Mouse (Mus musculus) myocyte (in vitro differentiated cells): Measurements from ENCODE around the gene Slc9a1. TPM values are rescaled to one million over a fixed set of nuclear protein-coding genes. Genes with fewer than 3 reads are reported as not detected.

Experiments
- H3K27me3 ChIP-seq: one replicate; pipeline ENCODE4 v1.6.1; 2011; ENCODE audit not compliant: control insufficient read depth, insufficient read depth, insufficient read length
- H3K36me3 ChIP-seq: one replicate; pipeline ENCODE4 v1.6.1; 2011; ENCODE audit not compliant: control insufficient read depth, insufficient read depth
- H3K4me2 ChIP-seq: one replicate; pipeline ENCODE4 v1.6.1; 2011; ENCODE audit warnings: low read depth, control low read depth
- H3K4me3 ChIP-seq: one replicate; pipeline ENCODE4 v1.5.1; 2011; ENCODE audit warnings: mild to moderate bottlenecking, control low read depth, moderate library complexity
- H3K79me2 ChIP-seq: one replicate; pipeline ENCODE4 v1.6.1; 2011; ENCODE audit not compliant: control insufficient read depth, insufficient read depth
- H3ac ChIP-seq: one replicate; pipeline ENCODE4 v1.6.1; 2011; ENCODE audit not compliant: control insufficient read depth, insufficient read length
- CEBPB ChIP-seq: IDR thresholded peaks from 2 replicates; pipeline ENCODE4 v1.6.1; 2011; ENCODE audit warnings: mild to moderate bottlenecking, moderate library complexity; ENCODE audit not compliant: poor library complexity, insufficient read depth, severe bottlenecking
- E2F4 ChIP-seq: IDR thresholded peaks from one replicate; pipeline ENCODE4 v1.6.1; 2011; ENCODE audit warnings: mild to moderate bottlenecking, control low read depth, moderate library complexity; ENCODE audit not compliant: insufficient read depth
- MAX ChIP-seq: IDR thresholded peaks from one replicate; pipeline ENCODE4 v1.6.1; 2011; ENCODE audit warnings: low read depth, mild to moderate bottlenecking, control low read depth
- MYOD1 ChIP-seq, 3 experiments: IDR thresholded peaks; one replicate each; pipeline ENCODE4 v1.6.1; 2011; ENCODE audit warnings: control low read depth in 2 of 3, low read depth in 2 of 3, mild to moderate bottlenecking in 2 of 3, moderate library complexity in 1 of 3; ENCODE audit not compliant: insufficient read length in 2 of 3, control insufficient read depth in 1 of 3
- MYOG ChIP-seq, 3 experiments: IDR thresholded peaks; one replicate each; pipeline ENCODE4 v1.6.1; 2011; ENCODE audit warnings: control low read depth in 2 of 3, low read depth in 2 of 3, mild to moderate bottlenecking in 2 of 3; ENCODE audit not compliant: insufficient read length in 2 of 3, control insufficient read depth in 1 of 3, insufficient read depth in 1 of 3
- POLR2A ChIP-seq: IDR thresholded peaks from one replicate; pipeline ENCODE4 v1.6.1; 2011; ENCODE audit warnings: low read depth, mild to moderate bottlenecking, control low read depth, moderate library complexity; ENCODE audit not compliant: insufficient read length
- POLR2AphosphoS2 ChIP-seq: IDR thresholded peaks from one replicate; pipeline ENCODE4 v1.6.1; 2011; ENCODE audit warnings: low read depth, control low read depth; ENCODE audit not compliant: insufficient read length
- REST ChIP-seq: IDR thresholded peaks from one replicate; pipeline ENCODE4 v1.6.1; 2011; ENCODE audit warnings: mild to moderate bottlenecking, control low read depth, moderate library complexity; ENCODE audit not compliant: insufficient read depth, insufficient read length
- SRF ChIP-seq: IDR thresholded peaks from one replicate; pipeline ENCODE4 v1.6.1; 2011; ENCODE audit warnings: low read depth; ENCODE audit not compliant: control insufficient read depth, insufficient read length
- TCF12 ChIP-seq: IDR thresholded peaks from one replicate; pipeline ENCODE4 v1.6.1; 2011; ENCODE audit warnings: mild to moderate bottlenecking, control low read depth; ENCODE audit not compliant: poor library complexity, insufficient read depth, severe bottlenecking
- TCF3 ChIP-seq: IDR thresholded peaks from one replicate; pipeline ENCODE4 v1.6.1; 2011; ENCODE audit warnings: low read depth, control low read depth; ENCODE audit not compliant: insufficient read length
- USF1 ChIP-seq: IDR thresholded peaks from one replicate; pipeline ENCODE4 v1.6.1; 2011; ENCODE audit warnings: low read depth, mild to moderate bottlenecking, control low read depth, moderate library complexity
- polyA plus RNA-seq: library from polyadenylated mRNA; unstranded; fragments of >200 nt; fragmentation: generic; extraction: Trizol; gene quantifications from one replicate; pipeline ENCODE4 v1.2.1, GENCODE M21; 2012; ENCODE audit warnings: missing spikeins

Gene Slc9a1
- polyA plus RNA-seq, 1 experiment: 23.3 TPM

DNA sequence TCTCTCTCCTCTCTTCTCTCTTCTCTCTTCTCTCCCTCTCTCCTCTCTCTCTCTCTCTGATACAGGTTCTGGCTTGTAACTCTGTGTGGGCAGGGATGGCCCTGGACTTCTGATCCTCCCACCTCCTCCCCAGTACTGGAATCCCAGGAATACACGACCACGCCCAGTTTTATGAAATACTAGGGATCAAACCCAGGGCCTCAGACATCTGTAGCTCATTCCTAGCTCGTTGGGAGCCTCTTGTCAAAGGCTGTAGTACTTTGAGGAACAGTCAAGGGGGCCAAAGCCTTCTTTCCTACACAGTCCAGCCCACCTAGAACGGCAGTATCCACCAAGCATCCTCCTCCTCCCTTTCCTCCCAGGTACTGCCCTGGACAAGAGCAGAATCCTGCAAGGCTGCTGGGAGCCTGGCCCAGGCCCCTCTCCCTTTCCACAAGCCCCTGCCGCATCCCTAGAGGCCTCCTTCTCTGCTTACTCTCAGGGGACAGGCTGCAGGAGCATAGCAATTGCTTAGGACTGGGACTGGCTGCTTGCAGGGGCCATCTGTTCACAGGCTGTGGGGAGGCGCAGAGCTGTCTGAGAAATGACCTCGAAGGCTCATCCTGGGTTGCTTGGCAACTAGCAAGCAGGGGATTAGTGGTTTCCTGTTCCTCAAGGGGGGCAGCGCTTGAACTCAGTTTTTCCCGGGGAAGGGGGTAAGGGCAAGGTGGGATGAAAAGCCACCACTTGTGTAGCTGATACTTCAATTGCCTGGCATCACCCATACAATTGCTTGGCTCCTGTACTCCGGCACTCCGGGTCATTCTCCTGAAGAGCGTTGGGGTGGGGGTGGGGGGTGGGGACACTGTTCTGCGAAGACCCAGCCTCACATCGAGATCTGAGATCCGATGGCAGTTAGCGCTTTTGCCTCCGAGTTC is 70.2 kb downstream of the Slc9a1 start:
- no peaks in the 10 kb centered on the region for H3K79me2 ChIP-seq
- peak overlapping the region; percentile 48 for H3K4me2 ChIP-seq
- H3K36me3 ChIP-seq: no peaks in the 10 kb centered on the region
- no peak for TF ChIP-seq TCF3
- TF ChIP-seq MYOD1 (IDR thresholded peaks at IDR 0.05; ENCODE audit: control insufficient read depth in 1 of 3, insufficient read length in 2 of 3, low read depth in 2 of 3): peak in 2 of 3 experiments; percentile 21 to 56
- TF ChIP-seq MYOG (IDR thresholded peaks at IDR 0.05; ENCODE audit: control insufficient read depth in 1 of 3, insufficient read depth in 1 of 3, insufficient read length in 2 of 3, low read depth in 2 of 3): peak in 1 of 3 experiments; percentile 37
- H3K27me3 ChIP-seq: no peaks in the 10 kb centered on the region
- H3K4me3 ChIP-seq: no peak overlapping the region
- H3ac ChIP-seq: no peak overlapping the region

DNA sequence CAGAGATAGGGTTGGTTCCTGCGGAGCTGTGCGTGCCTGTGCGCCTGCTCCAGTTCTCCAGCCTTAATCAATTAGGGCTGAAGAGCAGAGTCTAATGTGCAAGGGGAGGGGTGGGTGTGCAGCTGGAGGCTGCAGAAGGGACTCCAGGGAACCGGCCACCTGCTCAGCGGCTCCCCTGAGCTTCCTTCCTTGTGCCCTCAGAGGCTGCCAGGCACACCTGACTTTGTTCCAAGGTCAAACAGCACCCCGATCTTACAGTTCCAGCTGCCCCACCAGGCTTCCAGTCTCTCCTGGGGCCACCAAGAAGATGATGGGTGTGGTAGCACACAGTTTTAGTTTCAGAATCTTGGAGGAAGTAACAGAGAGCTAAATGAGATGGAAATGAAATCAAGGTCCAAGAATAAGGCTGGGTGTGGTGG is 70.9 kb downstream of the Slc9a1 start:
- no peak for TF ChIP-seq USF1
- TF ChIP-seq TCF3: no peak
- no peak for TF ChIP-seq REST
- TF ChIP-seq MYOD1 (IDR thresholded peaks at IDR 0.05; ENCODE audit: control insufficient read depth in 1 of 3, insufficient read length in 2 of 3, low read depth in 2 of 3): no peak
- no peak for TF ChIP-seq CEBPB
- no peak for TF ChIP-seq E2F4
- TF ChIP-seq POLR2A: no peak
- TF ChIP-seq POLR2AphosphoS2: no peak
- TF ChIP-seq MAX: no peak
- no peaks in the 10 kb centered on the region for H3K36me3 ChIP-seq
- peak overlapping the region; percentile 48 for H3K4me2 ChIP-seq
- no peak overlapping the region for H3ac ChIP-seq
- H3K79me2 ChIP-seq: no peaks in the 10 kb centered on the region
- no peak overlapping the region for H3K4me3 ChIP-seq
- no peaks in the 10 kb centered on the region for H3K27me3 ChIP-seq

GRCm38 (mm10) chr4:133442194-133442593 is 72.7 kb downstream of the Slc9a1 start:
- TF ChIP-seq E2F4 (no peak), USF1 (no peak), POLR2A (no peak), MAX (no peak), TCF3 (no peak), MYOD1 (IDR thresholded peaks at IDR 0.05; ENCODE audit: control insufficient read depth in 1 of 3, insufficient read length in 2 of 3, low read depth in 2 of 3) (no peak), SRF (no peak), POLR2AphosphoS2 (no peak), CEBPB (no peak), MYOG (IDR thresholded peaks at IDR 0.05; ENCODE audit: control insufficient read depth in 1 of 3, insufficient read depth in 1 of 3, insufficient read length in 2 of 3, low read depth in 2 of 3) (no peak), TCF12 (no peak)
- no peaks in the 10 kb centered on the region for H3K79me2 ChIP-seq
- no peaks in the 10 kb centered on the region for H3K27me3 ChIP-seq
- H3K4me2 ChIP-seq: no peak overlapping the region
- no peak overlapping the region for H3K4me3 ChIP-seq
- no peak overlapping the region for H3ac ChIP-seq
- no peaks in the 10 kb centered on the region for H3K36me3 ChIP-seq

DNA sequence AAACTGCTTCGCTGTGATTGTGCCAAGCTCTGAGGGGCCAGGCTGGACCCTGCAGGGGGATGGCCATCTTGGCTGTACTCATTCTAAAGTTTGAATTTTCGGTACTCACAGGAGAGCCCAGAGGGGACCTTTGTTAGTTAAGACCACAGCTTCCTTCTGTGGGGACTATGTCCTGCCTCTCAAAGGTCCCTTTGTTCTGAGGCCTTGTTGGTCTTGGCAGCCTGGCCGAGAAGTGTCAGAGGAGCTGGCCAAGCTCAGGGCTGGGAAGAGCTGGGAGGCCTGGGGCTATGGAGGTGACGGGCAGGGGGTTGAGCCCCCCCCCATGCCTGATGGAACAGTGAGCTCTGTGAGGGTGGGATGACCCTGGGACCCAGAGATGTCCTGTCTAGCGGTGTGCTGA is 73.6 kb downstream of the Slc9a1 start:
- Histone ChIP-seq H3K4me2 (no peak overlapping the region), H3ac (no peak overlapping the region), H3K27me3 (no peaks in the 10 kb centered on the region), H3K79me2 (no peaks in the 10 kb centered on the region), H3K36me3 (no peaks in the 10 kb centered on the region), H3K4me3 (no peak overlapping the region)
- no peak for TF ChIP-seq MYOG (IDR thresholded peaks at IDR 0.05; ENCODE audit: control insufficient read depth in 1 of 3, insufficient read depth in 1 of 3, insufficient read length in 2 of 3, low read depth in 2 of 3)

- Histone ChIP-seq H3K4me3 (no peak overlapping the region), H3ac (no peak overlapping the region), H3K27me3 (no peaks in the 10 kb centered on the region), H3K36me3 (no peaks in the 10 kb centered on the region), H3K79me2 (no peaks in the 10 kb centered on the region), H3K4me2 (no peak overlapping the region)
- no peak for TF ChIP-seq TCF3
- TF ChIP-seq POLR2A: no peak
- TF ChIP-seq MYOD1 (IDR thresholded peaks at IDR 0.05; ENCODE audit: control insufficient read depth in 1 of 3, insufficient read length in 2 of 3, low read depth in 2 of 3): no peak
- no peak for TF ChIP-seq POLR2AphosphoS2
- TF ChIP-seq E2F4: no peak
Observed at GRCm38 (mm10) chr4:133445727-133446126, 76.2 kb downstream of the Slc9a1 start.
